7 mouse cellular contexts compared by ENCODE assay signal in the genomic region with DNA sequence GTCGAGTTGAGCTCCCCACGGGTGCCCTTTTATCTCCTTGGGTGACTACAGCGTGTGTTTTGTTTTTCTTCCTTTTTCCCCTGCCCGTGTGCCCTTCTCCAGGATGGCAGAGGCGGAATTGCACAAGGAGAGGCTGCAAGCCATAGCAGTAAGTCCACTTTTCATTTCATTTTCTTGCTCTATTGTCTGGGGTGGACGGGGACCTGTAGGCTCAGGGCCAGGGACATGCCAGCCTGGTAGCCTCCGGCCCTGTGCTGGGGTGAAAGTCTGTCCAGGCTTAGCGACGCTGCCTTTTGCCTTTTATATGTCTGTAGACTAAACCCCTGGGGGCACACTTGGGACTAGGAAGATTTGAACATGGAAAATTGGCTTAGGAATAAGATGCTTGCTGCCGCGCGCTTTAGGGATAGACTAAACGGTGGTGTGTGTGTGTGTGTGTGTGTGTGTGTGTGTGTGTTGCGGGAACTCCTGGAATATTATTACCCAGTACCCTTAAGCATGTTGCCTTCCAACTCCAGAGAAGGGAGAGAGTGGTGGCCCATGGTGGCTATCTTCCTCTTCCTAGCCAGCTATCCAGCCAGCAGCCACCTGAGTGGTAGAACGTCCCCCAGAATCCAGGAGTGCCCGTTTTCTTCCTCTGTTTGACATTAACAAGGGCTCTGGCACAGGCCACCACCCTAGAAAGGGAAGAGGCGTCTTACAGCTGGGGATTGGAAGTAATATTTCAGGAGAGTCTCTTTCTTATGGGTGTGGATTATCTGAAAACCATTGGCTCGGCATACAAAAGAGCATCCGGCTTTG. TPM values are rescaled to one million over a fixed set of nuclear protein-coding genes. Genes with fewer than 3 reads are reported as not detected.
DNase-seq lines count a peak whose midpoint lies in the region; ATAC-seq and TF ChIP-seq lines count a peak whose summit lies in the region.

No protein-coding gene starts in this region.

- WGBS in spleen, adult 2 months, result 58% methylated on average over 19 of the region's 19 CpGs
- 42% methylated on average over 19 of the region's 19 CpGs for WGBS in forebrain, embryonic 14.5 days
- WGBS in limb, embryonic 15.5 days, result 12% methylated on average over 19 of the region's 19 CpGs

- H3K4me2 ChIP-seq in forebrain, embryonic 14.5 days (ENCODE audit: low read length), result peak overlapping the region; percentile 93
- H3K4me2 ChIP-seq in limb, embryonic 15.5 days, result peak overlapping the region; percentile 89

- no peak overlapping the region for H3K27ac ChIP-seq in spleen, adult 2 months (ENCODE audit: insufficient read depth, low read length)
- no peak overlapping the region for H3K27ac ChIP-seq in forebrain, embryonic 14.5 days (ENCODE audit: low read depth, low read length)
- H3K27ac ChIP-seq in limb, embryonic 15.5 days, result peak overlapping the region; percentile 91

- no peak for DNase-seq in spleen, adult 2 months (ENCODE audit: low read depth in 1 of 2, low spot score in 2 of 2)
- no peak for DNase-seq in spleen, postnatal 4 days (ENCODE audit: low spot score in 2 of 2)
- DNase-seq in forebrain, embryonic 14.5 days (ENCODE audit: low spot score), result peak; percentile 4
- DNase-seq in layer of hippocampus, adult 11-12 months (ENCODE audit: low spot score), result no peak
- no peak for DNase-seq in thymus, postnatal 25 days
- DNase-seq in layer of hippocampus, postnatal 25 days (ENCODE audit: extremely low spot score in 1 of 2, low spot score in 1 of 2), result no peak

- TF ChIP-seq CTCF in spleen, adult 2 months (IDR thresholded peaks at IDR 0.05; ENCODE audit: extremely low read depth, insufficient read depth, insufficient read length, insufficient replicate concordance), result no peak

- H3K36me3 ChIP-seq in spleen, adult 2 months (ENCODE audit: control insufficient read depth, insufficient read depth, low read length), result no peaks in the 10 kb centered on the region
- no peaks in the 10 kb centered on the region for H3K36me3 ChIP-seq in forebrain, embryonic 14.5 days (ENCODE audit: control insufficient read depth, insufficient read depth, low read length)
- H3K36me3 ChIP-seq in limb, embryonic 15.5 days, result no peaks in the 10 kb centered on the region

- no peaks in the 10 kb centered on the region; the same call in 1 of the 2 replicates for H3K27me3 ChIP-seq in spleen, adult 2 months (ENCODE audit: control insufficient read depth, insufficient read depth, low read length)
- H3K27me3 ChIP-seq in forebrain, embryonic 14.5 days (replicated peaks; ENCODE audit: control insufficient read depth, insufficient read depth, low read length), result no peaks in the 10 kb centered on the region
- H3K27me3 ChIP-seq in limb, embryonic 15.5 days, result 0 out of 2 replicates have a peak, but pooled peaks cover 2% of the 10 kb centered on the region

- peak; percentile 43 for ATAC-seq in forebrain, embryonic 14.5 days
- ATAC-seq in limb, embryonic 15.5 days (ENCODE audit: insufficient number of reproducible peaks, low FRiP score, low TSS enrichment, low read depth), result 0 out of 2 replicates have a peak, but pooled peaks have one; percentile 1

- H3K4me3 ChIP-seq in spleen, adult 2 months (ENCODE audit: extremely low read depth, insufficient read depth, insufficient read length), result peak overlapping the region; percentile 3; the same call in 1 of the 2 replicates
- H3K4me3 ChIP-seq in forebrain, embryonic 14.5 days (ENCODE audit: low read depth, low read length), result peak overlapping the region; percentile 48
- H3K4me3 ChIP-seq in limb, embryonic 15.5 days, result peak overlapping the region; percentile 60

- H3K4me1 ChIP-seq in spleen, adult 2 months (ENCODE audit: control insufficient read depth, insufficient read depth, insufficient read length), result no peaks in the 10 kb centered on the region
- H3K4me1 ChIP-seq in forebrain, embryonic 14.5 days (ENCODE audit: control insufficient read depth, insufficient read depth, low read length), result peaks cover 5% of the 10 kb centered on the region; the same call in 1 of the 2 replicates
- H3K4me1 ChIP-seq in limb, embryonic 15.5 days, result peaks cover 34% of the 10 kb centered on the region

- H3K9me3 ChIP-seq in forebrain, embryonic 14.5 days (replicated peaks; ENCODE audit: control insufficient read depth, low read length), result no peaks in the 10 kb centered on the region
- H3K9me3 ChIP-seq in limb, embryonic 15.5 days, result no peaks in the 10 kb centered on the region

- TF ChIP-seq POLR2A in spleen, adult 2 months (IDR thresholded peaks at IDR 0.05; ENCODE audit: low read depth, low read length), result no peak

- H3K9ac ChIP-seq in forebrain, embryonic 14.5 days (ENCODE audit: low read length), result peak overlapping the region; percentile 67
- H3K9ac ChIP-seq in limb, embryonic 15.5 days, result peak overlapping the region; percentile 62

RNA-seq across cellular contexts. Expression of gene Pakap, which starts 0.5 kb away (rescaled TPM):
- 0.21 and 0.29 TPM in 2 replicates for polyA plus RNA-seq in spleen, adult 2 months (2012; rRNA removed)
- polyA plus RNA-seq in forebrain, embryonic 14.5 days (2014; fragmentation: Nextera tagmentation; extraction: Ambion mirVana), result 4.1 and 5.5 TPM in 2 replicates
- 30.5 and 30.8 TPM in 2 replicates for polyA plus RNA-seq in limb, embryonic 15.5 days (2015; fragmentation: Nextera tagmentation; extraction: Ambion mirVana)
- 10 to 100 TPM; 23.4 to 28.3 TPM for total RNA-seq in layer of hippocampus, postnatal 25 days (2021)

Comparison
In these comparisons a context has a peak if more than half of its experiments do, and no peak if none do; other contexts are left out.
1. H3K4me3 ChIP-seq: peak in every context shown above with its lines; median percentile 60 in limb, embryonic 15.5 days; 48 in forebrain, embryonic 14.5 days; 3 in spleen, adult 2 months.